Mouse (Mus musculus): ENCODE data around the gene Adgrb3. TPM values are rescaled to one million over a fixed set of nuclear protein-coding genes. Genes with fewer than 3 reads are reported as not detected.

The Adgrb3 gene
- total RNA-seq, 2 experiments from 2014 or later: 132 to 135 TPM

DNA sequence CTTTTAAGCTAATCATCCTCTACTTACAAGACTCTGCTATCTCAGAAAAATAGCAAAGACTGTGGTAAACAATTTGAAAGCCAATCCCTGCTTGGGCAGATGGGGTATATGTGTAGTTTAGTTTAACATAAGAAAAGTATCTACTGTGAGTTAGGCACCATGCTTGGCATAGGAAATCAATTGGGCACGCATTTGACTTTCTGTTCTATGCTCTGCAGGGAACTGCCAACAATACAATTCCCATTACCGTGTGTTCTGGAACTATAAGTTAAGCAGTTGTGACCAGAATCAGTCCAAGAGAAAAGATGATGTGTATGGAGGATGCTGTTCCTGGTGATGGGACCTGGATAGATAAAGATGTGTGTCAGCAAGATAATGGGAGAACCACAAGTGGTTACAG, 517.2 kb downstream of the Adgrb3 start:
- DNase-seq (ENCODE audit: low spot score in 2 of 2): no peak

DNA sequence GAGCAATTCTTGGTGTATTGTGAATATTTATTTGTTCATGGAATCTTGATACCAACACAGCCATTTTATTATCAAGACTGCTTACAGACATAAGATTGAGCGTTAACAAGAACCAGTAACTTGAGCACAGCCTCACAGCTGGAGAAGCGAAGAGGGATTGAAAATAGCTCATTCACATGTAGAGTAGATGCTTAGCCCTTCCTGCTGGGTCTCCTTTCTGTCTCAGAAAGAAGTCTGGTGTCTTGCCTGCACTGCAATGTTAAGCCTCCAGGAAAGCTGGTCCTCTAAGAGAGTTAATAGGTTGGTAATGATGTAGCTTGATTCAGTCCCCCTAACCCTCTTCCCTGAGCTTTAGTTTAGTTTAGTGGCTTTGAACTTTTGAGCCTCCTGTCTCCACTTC, 519.4 kb downstream of the Adgrb3 start:
- DNase-seq (ENCODE audit: low spot score in 2 of 2): no peak

DNA sequence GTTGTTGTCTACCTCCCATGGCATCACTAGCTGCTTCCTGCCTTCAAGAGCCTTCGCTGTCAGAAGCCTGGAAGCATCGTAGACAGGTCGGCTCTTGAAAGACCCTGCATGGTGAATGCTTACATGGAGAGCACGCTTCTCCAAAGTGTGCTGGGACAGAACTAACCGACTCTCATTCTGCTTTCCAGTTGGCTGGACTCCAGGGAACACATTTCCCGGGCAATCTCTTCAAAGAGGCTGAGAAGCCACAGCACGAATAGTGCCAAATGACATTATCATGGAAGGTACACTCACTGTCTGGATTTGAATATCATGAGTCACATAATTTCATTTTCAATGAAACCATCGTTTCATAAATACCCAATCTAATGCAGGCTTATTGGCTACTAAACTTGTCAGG, 548.0 kb downstream of the Adgrb3 start:
- DNase-seq (ENCODE audit: low spot score in 2 of 2): peak; percentile 28 to 30

DNA sequence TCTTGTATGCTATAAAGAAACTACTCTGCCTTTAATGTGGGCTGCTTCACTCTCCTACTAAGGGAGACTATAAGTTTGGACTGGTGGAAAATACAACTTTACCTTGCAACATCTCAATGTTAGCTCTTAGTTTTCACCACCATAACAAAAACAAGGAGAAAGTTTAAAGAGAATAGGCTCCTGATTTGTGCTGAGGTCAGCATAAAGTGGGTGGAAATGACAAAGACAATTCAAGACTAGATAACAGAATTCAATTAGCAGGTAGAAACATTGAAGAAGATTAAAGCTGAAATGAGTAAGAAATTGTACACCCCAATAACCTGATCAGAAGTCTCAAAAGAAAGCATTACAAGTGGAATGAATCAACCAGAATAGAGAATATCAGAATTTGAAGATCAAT, 578.9 kb downstream of the Adgrb3 start:
- DNase-seq (ENCODE audit: low spot score in 2 of 2): no peak

DNA sequence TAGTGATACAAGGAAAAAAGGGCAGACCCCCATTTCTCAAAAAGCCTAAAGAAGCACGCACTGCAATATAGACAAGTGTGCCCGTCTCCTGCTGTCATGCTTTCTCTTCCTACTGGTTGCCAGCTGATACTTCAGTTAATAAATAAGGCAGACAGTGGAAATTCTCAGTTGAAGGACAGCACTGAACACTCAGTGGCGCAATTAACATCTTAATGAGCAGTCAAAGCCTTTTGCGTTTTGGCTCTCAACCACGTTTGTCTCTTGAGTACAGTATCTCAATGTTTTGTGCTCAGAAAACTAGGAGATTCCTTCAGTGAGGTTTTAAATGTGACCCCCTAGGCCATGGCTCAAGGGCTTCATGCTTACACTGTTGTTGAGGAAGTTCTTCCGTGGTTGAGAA, 587.1 kb downstream of the Adgrb3 start:
- no peak for DNase-seq (ENCODE audit: low spot score in 2 of 2)

DNA sequence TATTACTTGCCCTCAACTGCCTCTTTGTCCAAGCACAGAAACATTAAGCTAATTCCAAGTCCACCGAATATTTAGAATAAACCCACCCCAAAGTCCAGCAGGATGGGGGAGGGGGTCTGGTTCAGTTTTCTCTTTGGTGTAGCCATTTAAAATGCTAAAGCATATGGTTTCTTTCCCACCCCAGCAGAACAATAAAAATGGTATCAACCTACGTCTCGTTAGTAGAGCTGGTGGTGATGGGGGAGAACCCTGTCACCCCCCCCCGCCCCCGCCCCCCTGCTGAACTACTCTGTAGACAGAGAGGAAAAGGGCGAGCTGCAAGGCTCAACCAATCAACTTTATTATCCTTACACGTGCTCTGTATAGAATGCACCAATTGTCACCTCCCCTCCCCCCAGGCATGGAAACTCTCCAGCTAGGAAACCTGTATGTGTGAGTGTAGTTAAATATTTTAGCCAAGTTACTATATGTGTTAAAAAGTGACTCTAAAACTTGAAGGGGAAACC, 600.2 kb downstream of the Adgrb3 start:
- DNase-seq (ENCODE audit: low spot score in 2 of 2): peak; percentile 26 to 36

DNA sequence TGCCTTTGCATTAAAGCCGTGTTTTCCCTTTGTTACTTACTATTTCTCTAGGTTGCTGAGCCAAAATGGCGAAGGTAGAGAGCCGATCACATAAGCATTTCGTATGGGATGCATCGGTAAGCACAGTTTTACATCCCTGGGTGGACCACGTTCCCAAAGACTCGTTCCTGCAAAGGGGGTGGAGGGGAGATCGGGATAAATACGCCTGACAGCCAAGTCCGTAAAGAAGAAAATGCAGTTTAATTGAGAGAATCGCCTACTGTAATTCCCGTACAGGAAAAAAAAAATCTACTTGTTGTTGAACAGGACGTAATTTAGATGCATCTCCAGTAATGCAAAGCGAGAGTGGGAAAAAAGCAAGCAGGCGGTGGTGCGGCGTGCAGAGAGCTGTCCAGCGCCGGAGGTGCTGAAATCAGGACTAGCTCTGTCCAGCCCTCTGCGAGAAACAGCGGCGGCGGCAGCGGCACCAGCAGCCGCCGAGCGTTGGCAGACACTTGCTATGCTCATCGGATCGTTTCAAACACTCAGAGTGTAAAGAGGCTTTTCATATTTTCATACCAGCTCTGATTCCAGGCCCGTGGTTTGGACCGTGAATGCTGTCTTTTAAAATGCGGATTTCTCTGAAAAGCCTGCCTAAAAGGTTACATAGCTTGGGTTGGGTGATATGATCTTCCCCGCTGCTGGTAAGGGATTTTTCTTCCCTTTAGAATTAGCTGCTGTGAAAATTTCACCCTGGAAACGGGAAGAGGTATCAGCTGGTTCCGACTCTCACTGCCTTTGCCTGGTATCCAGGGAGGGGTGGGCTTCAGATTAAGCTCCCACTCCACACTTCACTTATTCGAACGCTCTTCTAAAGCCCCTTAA, 600.9 kb downstream of the Adgrb3 start:
- DNase-seq (ENCODE audit: low spot score in 2 of 2): peak; percentile 80 to 84

DNA sequence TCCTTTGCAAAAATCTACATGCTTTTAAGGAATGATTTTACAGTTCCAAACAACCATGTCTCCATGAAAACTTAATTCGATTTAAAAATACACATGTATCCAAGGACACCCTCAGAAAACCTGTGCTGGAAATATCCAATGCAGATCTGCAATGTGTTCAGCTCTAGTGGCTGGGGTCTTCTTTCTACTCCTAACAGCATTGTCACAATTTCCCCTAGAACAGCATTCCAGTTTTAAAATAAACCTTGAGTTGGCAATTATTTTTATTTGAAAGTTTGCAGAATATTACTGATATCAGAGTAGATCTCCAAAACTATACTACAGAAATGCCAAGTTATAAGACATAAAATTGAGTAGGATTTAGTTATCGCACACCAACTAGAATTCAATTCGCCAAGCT, 601.6 kb downstream of the Adgrb3 start:
- no peak for DNase-seq (ENCODE audit: low spot score in 2 of 2)

DNA sequence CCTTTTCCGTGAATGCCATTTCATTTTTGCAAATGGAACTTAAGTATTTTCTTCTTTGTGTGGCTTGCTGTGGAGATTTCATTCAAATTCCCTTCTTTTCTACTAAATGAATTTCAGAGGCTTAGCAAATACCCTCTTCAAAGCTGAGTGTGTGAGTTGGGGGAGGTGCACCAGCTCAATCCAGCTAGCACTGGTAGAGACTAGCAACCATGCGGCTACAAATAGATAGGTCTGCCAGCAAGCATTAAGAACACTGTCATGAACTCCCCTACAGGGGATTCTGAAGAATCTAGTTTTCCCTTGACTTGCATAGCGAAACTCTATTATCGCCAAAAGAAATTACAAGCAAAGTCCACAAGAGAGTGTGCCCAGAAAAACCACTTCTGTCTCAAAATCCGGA, 624.9 kb downstream of the Adgrb3 start:
- DNase-seq (ENCODE audit: low spot score in 2 of 2): no peak

DNA sequence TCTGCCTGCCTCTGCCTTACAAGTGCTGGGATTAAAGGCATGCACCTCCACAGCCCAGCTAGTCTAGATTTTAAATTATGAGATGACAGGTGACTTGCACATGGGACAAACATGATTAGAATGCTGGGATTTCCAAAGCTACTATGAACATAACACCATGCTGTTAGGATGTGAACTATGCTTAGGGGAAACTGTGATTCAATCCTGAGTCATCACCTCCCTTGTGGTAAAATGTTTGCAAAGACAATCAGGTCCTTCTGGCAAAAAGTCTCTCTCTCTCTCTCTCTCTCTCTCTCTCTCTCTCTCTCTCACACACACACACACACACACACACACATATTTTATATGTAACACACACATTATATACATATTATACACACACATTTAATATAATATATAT, 630.1 kb downstream of the Adgrb3 start:
- no peak for DNase-seq (ENCODE audit: low spot score in 2 of 2)

DNA sequence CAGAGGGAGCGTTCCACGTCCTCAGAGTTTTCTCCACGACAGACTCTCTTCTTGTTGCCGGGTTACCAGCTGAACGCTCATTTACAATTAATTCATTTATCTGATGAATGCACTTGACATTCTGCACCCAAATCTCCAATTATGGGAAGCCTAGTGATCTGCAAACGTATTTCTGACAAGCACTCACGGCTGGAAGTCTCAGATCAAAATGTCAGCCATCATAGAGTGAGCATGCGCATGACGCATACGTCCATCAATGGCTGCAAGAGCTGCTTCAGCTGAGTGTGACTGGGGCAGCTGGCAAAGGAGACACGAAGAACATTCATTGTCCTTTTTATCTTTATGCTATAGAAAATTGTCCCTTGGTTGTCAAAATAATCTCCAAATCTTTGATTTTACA, 637.5 kb downstream of the Adgrb3 start:
- no peak for DNase-seq (ENCODE audit: low spot score in 2 of 2)

DNA sequence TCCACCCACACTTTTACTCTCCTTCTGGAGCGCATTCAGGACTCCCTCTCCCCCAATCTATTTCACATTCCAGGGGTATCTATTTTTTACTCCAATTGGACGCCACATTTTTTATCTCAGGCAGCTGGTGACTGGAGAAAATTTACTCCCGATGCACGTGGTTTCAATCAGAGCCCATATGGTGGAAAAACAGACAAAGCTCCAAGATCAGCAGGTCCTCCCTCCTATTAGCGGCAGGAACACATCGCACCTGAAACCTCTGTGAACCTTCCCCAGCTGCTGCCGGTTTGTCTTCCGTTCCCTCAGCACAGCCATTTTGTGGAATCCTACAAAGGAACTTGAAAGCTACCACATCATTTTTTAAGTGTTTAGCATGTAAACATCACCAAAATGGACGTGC, 640.2 kb downstream of the Adgrb3 start:
- no peak for DNase-seq (ENCODE audit: low spot score in 2 of 2)

DNA sequence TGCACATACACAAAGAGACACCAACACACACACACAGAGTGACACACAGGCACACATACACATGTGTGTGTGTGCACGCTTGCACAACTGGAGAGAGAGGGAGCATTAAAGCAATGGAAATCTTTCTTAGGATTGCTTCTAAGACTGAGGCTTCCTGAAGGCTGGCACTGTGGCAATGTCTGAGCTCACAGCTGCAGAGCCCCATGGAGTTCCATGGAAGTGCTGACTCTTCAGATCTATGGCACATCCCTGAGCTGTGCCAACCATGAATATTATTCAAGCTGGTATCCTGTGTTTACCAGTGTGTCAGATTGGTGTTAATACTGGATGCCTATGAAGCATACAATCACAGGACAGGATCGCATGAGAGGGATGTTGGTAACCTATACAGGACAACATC, 643.6 kb downstream of the Adgrb3 start:
- no peak for DNase-seq (ENCODE audit: low spot score in 2 of 2)

DNA sequence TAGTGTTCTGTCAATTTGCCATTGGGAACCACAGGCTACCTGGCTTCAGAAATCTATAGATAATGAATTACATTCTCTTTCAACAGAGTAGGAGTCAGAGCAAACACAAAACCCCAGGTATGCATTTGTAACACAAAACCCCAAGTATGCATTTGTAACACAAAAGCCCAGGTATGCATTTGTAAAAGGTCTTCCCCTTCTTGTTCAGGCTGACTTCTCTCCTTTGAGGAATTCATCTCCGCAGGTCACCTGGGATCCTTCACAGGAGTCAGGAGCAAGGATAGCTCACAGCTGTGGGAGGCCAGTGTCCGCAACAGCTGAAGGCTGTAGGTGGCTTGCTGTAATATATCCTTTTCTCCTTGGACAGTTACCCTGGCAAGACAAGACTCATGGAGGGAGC, 647.6 kb downstream of the Adgrb3 start:
- no peak for DNase-seq (ENCODE audit: low spot score in 2 of 2)

DNA sequence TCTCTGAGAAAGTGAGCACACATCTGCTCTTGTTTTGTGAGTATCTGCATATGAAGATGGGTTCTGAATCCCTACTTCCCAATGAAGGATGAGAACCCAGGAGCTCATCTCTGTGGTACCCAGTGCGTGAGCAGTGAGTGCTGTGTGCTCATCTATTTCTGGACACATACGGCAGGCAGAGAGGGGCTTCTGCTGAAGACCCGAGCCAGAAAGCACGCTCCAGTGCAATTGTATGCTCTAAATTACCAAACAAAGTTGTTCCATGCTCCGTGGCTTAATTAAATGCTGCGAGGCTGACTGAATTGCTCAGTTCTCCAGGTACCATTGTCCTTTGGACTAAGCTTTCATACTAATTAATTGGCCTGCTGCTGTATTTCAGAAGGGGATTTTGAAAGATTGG, 648.9 kb downstream of the Adgrb3 start:
- DNase-seq (ENCODE audit: low spot score in 2 of 2): no peak

DNA sequence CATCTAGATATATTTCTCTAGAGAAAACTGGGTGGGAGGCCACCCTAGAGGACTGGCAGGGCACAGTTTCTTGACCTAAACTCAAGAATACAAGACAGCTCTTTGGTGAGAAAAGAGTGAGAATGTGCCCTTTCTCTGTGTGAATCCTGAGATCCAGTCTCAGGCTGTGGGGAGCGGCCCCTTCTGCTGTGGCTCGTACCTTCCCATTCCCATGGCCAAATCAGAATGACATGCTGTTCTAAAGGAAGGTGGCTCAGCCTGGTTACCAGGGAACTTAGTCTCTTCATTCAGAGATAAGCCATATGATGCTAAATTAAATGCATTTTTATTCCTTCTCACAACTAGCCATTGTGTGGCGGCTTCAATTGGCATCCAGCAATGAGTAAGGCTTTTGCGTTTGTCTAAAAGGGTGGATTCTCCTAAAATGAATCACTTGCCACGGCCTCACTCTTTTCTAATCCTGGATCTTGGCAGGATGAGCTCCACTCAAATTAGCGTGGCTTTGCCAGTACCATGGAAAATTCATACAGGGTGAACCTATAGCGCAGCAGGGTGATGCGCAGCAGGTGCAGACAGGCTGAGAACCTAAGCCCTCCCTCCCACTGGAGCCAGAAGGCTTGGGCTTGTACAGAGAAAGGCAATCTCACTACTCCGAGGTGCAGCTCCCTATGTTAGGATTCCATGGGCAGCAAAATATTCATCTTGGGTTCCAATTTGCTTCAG, 649.5 kb downstream of the Adgrb3 start:
- DNase-seq (ENCODE audit: low spot score in 2 of 2): no peak

DNA sequence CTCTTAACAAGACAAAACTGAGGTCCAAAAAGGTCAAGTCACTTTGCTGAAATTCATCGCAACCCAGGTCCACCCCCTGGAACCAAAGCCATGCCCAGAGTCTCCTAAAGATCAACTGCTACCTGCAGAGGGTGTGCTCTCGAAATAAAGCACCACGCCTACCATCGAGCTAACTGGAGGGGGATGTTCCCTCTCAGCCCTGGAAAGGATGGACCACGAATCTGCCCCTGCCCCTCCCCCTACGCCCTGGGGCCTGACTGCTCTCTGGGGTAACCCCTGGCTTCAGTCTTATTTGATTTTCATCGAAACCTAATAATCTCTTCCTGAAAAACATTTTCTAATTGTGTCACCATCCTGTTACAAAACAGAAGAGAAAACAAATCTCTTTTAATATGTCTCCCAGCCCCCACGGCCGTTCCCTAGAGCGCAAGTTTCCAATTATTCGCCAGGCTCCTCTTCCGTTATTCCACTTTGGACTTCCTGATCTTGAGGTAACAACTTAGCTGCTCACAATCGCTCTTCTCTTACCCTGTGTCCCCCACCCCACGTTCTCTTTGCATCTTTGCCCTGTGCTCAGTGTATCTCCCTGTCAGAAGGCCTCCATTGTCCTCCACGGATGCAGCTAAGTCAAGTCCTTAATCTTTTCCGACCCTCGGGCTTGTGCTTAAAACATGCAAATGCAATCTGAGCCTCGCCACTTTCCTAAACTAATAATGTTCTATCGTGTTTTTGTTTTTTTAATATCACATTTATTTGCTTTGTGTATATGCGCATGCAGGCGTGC, 651.0 kb downstream of the Adgrb3 start:
- DNase-seq (ENCODE audit: low spot score in 2 of 2): no peak

DNA sequence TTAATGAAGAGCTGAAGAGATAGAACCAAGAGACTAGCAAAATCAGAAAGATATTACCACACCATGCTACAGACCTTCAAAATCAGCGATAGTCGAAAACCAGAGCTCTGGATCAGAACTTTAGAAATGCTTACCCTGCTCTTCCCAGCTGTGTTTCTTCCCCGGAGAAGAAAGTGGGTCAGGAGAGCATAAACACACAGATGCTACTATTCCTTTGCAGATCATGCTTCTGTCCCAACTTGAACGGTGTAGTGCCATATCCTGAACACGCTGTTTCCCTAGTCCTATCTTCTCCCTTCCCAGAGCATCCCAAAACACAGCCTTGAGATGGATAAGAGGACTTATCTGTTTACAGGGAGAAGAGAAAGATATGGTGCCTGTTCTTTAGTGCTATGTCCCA, 662.4 kb downstream of the Adgrb3 start:
- no peak for DNase-seq (ENCODE audit: low spot score in 2 of 2)

DNA sequence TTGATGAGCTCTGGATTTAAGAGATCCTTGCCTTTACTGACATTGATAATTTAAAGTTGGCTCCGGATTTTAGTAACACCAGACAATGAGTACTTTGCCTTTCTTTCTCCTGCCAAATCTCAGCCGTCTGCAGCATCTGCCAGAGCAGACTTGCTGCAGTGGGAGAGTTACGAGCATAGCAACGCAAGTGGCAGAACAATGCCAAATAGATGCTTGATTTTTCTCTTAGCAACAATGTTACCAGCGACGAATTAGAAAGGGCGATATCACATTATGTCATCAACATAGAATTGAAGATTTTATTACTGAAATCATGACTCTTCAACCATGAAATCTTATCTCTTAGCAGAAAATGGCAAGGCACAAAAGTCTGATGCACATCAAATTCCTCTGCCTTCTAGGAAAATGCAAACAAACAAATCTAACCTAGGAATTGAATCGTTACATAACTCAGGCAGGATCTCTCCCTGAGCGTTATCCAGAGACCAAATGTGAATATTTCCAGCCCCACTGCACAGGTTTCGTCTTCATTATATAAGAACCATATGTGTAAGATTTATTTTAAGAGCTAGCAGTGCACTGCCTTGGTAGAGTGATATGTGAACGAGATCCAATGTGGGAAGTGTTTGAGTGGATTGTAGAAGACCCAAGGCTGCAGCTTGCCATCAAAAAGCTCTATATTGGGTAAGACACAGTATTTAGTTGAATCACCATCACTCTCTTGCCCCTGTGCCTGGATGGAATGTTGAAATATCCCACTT, 663.3 kb downstream of the Adgrb3 start:
- no peak for DNase-seq (ENCODE audit: low spot score in 2 of 2)

DNA sequence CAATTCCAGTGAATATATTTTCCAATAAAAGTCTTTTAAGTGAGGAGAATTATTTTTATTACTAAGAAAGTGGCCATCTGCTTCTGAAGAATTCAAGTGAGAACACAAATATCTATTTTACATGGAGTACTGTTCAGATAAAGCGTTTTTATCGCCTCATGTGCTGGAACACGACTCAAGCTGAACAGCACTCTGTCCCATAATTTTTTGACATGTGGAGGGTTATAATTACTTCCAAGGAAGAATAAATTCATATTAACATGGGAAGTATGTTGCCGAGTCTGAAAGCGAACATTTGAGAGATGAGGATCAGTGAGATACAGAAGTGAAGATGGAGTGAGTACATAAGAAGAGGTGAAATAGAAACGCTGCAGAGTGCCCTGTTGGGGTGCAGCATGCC, 665.9 kb downstream of the Adgrb3 start:
- DNase-seq (ENCODE audit: low spot score in 2 of 2): no peak

DNA sequence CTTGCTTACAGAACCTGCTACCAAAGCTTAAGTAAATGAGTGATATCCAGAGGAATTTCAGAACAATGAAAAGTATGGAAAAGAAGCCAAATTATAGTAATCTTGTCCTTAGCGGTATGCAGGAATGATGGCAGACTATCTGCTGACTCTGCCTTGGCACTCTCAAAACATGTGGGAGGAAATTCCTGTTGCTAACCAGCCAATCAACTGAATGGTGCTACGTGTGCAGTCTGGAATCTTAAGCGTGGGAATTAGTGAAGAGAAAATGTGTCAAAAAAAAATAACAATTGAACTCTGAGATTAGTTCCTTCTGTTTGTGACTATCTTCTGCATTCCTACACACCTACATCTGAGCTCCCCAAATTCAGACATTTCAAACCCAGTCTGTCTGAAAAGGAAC, 683.3 kb downstream of the Adgrb3 start:
- DNase-seq (ENCODE audit: low spot score in 2 of 2): no peak

Measured in layer of hippocampus, postnatal 10 days (tissue).